Mouse (Mus musculus) heart, postnatal 0 days (tissue): ENCODE data around the gene Slc39a11. TPM values are rescaled to one million over a fixed set of nuclear protein-coding genes. Genes with fewer than 3 reads are reported as not detected.

ENCODE experiments used
- ATAC-seq: fragments of 200-750 bp; cut with Nextera tagmentation; 2 replicates; pipeline ENCODE4 v1.8.0; 2017; ENCODE audit warnings: low read depth, moderate number of reproducible peaks, moderate library complexity; ENCODE audit not compliant: insufficient read depth
- DNase-seq: peaks from one replicate; pipeline ENCODE4 v3.0.0-alpha.2; 2016; ENCODE audit warnings: low spot score
- H3K27ac ChIP-seq: fragments of 300-500 bp; sonication (generic); 2 replicates; pipeline ENCODE4 v1.5.1; 2014; ENCODE audit warnings: low read depth, mild to moderate bottlenecking
- H3K27me3 ChIP-seq: fragments of 300-500 bp; sonication (generic); 2 replicates; pipeline ENCODE4 v1.6.1; 2014; ENCODE audit warnings: low read length, mixed read lengths; ENCODE audit not compliant: control insufficient read depth, insufficient read depth
- H3K36me3 ChIP-seq: fragments of 300-500 bp; sonication (generic); replicated peaks from 2 replicates; pipeline ENCODE4 v1.6.1; 2014; ENCODE audit warnings: low read length, mixed read lengths; ENCODE audit not compliant: control insufficient read depth, insufficient read depth
- H3K4me1 ChIP-seq: fragments of 300-500 bp; sonication (generic); 2 replicates; pipeline ENCODE4 v1.6.1; 2014; ENCODE audit warnings: antibody characterized with exemption; ENCODE audit not compliant: control insufficient read depth, insufficient read depth
- H3K4me2 ChIP-seq: fragments of 300-500 bp; sonication (generic); 2 replicates; pipeline ENCODE4 v1.6.1; 2014; ENCODE audit warnings: low read depth, mild to moderate bottlenecking, low read length, moderate library complexity
- H3K4me3 ChIP-seq: fragments of 300-500 bp; sonication (generic); 2 replicates; pipeline ENCODE4 v1.5.1; 2014; ENCODE audit warnings: low read depth, low read length
- H3K9ac ChIP-seq: fragments of 300-500 bp; sonication (generic); replicated peaks from 2 replicates; pipeline ENCODE4 v1.6.1; 2014; ENCODE audit warnings: low read depth, low read length, mixed read lengths
- H3K9me3 ChIP-seq: fragments of 300-500 bp; sonication (generic); replicated peaks from 2 replicates; pipeline ENCODE4 v1.6.1; 2016; ENCODE audit warnings: low read length; ENCODE audit not compliant: control insufficient read depth
- CTCF ChIP-seq: IDR thresholded peaks from 2 replicates; pipeline ENCODE4 v1.5.1; 2016; ENCODE audit warnings: antibody characterized with exemption, control low read depth, low read depth
- EP300 ChIP-seq: IDR thresholded peaks from 2 replicates; pipeline ENCODE4 v1.6.1; 2016; ENCODE audit warnings: antibody characterized with exemption, low read depth
- WGBS: fragments of 180-500 bp; shearing (Covaris S2); extraction: QIAGEN DNeasy Blood & Tissue Kit; methylation state at CpG from one replicate; pipeline ENCODE4 v1.1.7; 2014; 5-methylcytosine and 5-hydroxymethylcytosine counted together
- polyA plus RNA-seq: library from polyadenylated mRNA; unstranded; fragments of >200 nt; fragmentation: Nextera tagmentation; extraction: Ambion mirVana; gene quantifications from 2 replicates; pipeline ENCODE4 v1.2.1, GENCODE M21; 2015
- total RNA-seq: library from RNA; depleted of rRNA; stranded (reverse); fragments of >200 nt; gene quantifications from 2 replicates; pipeline ENCODE4 v1.2.3, GENCODE M21; 2014; ENCODE audit warnings: low replicate concordance

Slc39a11 gene
- total and polyA plus RNA-seq, 2 experiments from 2014 or later, result 8.6 to 16.3 TPM

GRCm38 (mm10) chr11:113245666-113246065, 404.2 kb downstream of the Slc39a11 start:
- H3K27ac ChIP-seq, result no peak overlapping the region
- H3K4me3 ChIP-seq, result no peak overlapping the region
- no peak overlapping the region for H3K9ac ChIP-seq
- WGBS, result 69% methylated on average over 10 of the region's 10 CpGs
- ATAC-seq (no peak), DNase-seq (no peak)
- H3K9me3 ChIP-seq, result no peaks in the 10 kb centered on the region
- no peaks in the 10 kb centered on the region for H3K4me1 ChIP-seq
- no peak overlapping the region for H3K4me2 ChIP-seq
- TF ChIP-seq EP300 (no peak), CTCF (no peak)
- H3K27me3 ChIP-seq, result no peaks in the 10 kb centered on the region
- no peaks in the 10 kb centered on the region for H3K36me3 ChIP-seq

DNA sequence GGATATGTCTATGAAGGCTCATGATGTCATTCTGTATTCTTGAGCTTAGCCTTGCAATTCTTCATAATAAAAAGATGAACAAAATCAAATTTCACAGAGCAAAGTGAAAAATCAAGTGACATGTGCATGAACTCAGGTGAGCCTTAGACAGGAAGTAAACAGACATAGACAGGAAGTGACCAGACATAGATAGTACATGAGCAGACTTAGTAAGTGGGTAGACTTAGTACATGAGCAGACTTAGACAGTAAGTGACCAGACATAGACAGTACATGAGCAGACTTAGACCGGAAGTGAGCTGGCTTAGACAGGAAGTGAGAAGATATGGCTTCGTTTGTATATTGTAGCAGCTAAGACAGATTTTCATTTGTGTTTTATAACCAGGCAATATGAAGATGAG, 415.4 kb downstream of the Slc39a11 start:
- H3K4me1 ChIP-seq, result no peaks in the 10 kb centered on the region
- no peaks in the 10 kb centered on the region for H3K27me3 ChIP-seq
- no peak overlapping the region for H3K9ac ChIP-seq
- DNase-seq (no peak), ATAC-seq (no peak)
- no peaks in the 10 kb centered on the region for H3K36me3 ChIP-seq
- WGBS, result 60% methylated on average over 2 of the region's 2 CpGs
- no peaks in the 10 kb centered on the region for H3K9me3 ChIP-seq
- H3K4me3 ChIP-seq, result no peak overlapping the region
- TF ChIP-seq CTCF (no peak), EP300 (no peak)
- H3K27ac ChIP-seq, result no peak overlapping the region
- H3K4me2 ChIP-seq, result no peak overlapping the region

GRCm38 (mm10) chr11:113232049-113232448, 417.8 kb downstream of the Slc39a11 start:
- H3K27me3 ChIP-seq, result no peaks in the 10 kb centered on the region
- no peaks in the 10 kb centered on the region for H3K36me3 ChIP-seq
- no peaks in the 10 kb centered on the region for H3K9me3 ChIP-seq
- 26% methylated on average over 6 of the region's 6 CpGs for WGBS
- no peak overlapping the region for H3K4me2 ChIP-seq
- no peaks in the 10 kb centered on the region for H3K4me1 ChIP-seq
- H3K27ac ChIP-seq, result no peak overlapping the region
- DNase-seq, result no peak
- no peak overlapping the region for H3K9ac ChIP-seq
- TF ChIP-seq EP300 (no peak), CTCF (no peak)
- ATAC-seq, result no peak
- no peak overlapping the region for H3K4me3 ChIP-seq

DNA sequence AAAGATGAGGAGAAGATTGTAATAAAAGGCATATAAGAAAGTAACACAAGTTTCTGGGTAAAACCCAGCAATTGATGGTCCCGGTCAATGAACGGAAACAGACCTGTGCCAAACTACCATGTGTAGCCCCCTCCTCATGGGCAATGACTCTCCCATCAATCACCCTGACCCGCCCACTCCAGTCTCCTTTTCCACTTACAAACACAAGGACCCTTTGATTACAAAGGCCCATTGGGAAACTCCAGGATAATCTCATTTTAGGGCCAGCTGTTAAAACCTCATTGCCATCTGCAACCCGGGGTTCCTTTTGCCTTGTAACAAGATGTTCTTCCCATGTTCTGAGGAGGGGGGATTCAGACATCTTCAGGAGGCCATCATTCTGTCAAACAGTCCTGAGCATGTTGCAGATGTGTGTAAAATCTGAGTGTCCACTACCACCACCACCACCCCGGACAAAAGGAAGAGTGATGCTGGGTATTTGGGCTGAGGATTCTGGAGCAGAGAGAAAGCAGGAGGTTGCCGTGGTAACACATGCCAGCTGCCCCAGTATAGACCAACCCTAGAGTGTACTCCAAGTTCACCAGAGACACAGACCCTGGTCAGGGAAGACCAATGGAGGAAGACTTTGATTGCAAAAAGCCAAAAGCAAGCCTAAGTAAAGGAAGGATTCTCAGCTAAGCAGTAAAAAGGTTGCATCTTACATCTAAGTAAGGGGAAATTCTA, 419.3 kb downstream of the Slc39a11 start:
- TF ChIP-seq EP300 (no peak), CTCF (no peak)
- Histone ChIP-seq H3K4me1 (no peaks in the 10 kb centered on the region), H3K9ac (no peak overlapping the region), H3K4me3 (no peak overlapping the region), H3K9me3 (no peaks in the 10 kb centered on the region), H3K27me3 (no peaks in the 10 kb centered on the region), H3K27ac (no peak overlapping the region), H3K36me3 (no peaks in the 10 kb centered on the region), H3K4me2 (no peak overlapping the region)
- ATAC-seq (no peak), DNase-seq (no peak)
- WGBS, result 78% methylated on average over 6 of the region's 6 CpGs

- ATAC-seq (no peak), DNase-seq (no peak)
- no peak overlapping the region for H3K4me2 ChIP-seq
- no peaks in the 10 kb centered on the region for H3K9me3 ChIP-seq
- TF ChIP-seq CTCF (no peak), EP300 (no peak)
- H3K9ac ChIP-seq, result no peak overlapping the region
- H3K4me3 ChIP-seq, result no peak overlapping the region
- no peaks in the 10 kb centered on the region for H3K36me3 ChIP-seq
- H3K4me1 ChIP-seq, result no peaks in the 10 kb centered on the region
- no peaks in the 10 kb centered on the region for H3K27me3 ChIP-seq
- no peak overlapping the region for H3K27ac ChIP-seq
- WGBS, result 77% methylated on average over 3 of the region's 3 CpGs
Observed at GRCm38 (mm10) chr11:113225748-113226147, 424.1 kb downstream of the Slc39a11 start.
